Mouse (Mus musculus) small intestine, adult 2 months (tissue): ENCODE measurements around the gene Slc6a9. TPM values are rescaled to one million over a fixed set of nuclear protein-coding genes. Genes with fewer than 3 reads are reported as not detected.
A peak's percentile ranks its signal among the peaks of the same experiment; 100 is the strongest.

ENCODE experiments used
- H3K27ac ChIP-seq: fragments of 200-500 bp; 2 replicates; pipeline ENCODE4 v1.5.1; 2012; ENCODE audit warnings: low read depth, low read length, control low read depth, inconsistent platforms; ENCODE audit not compliant: insufficient read depth
- H3K27me3 ChIP-seq: fragments of 200-500 bp; 2 replicates; pipeline ENCODE4 v1.6.1; 2012; ENCODE audit warnings: mild to moderate bottlenecking, moderate library complexity, low read length, inconsistent platforms; ENCODE audit not compliant: control insufficient read depth, insufficient read depth
- H3K36me3 ChIP-seq: fragments of 200-500 bp; 2 replicates; pipeline ENCODE4 v1.6.1; 2012; ENCODE audit warnings: mild to moderate bottlenecking, low read length, control low read depth, inconsistent platforms; ENCODE audit not compliant: control insufficient read depth, insufficient read depth
- H3K4me1 ChIP-seq: fragments of 200-500 bp; 2 replicates; pipeline ENCODE4 v1.6.1; 2012; ENCODE audit warnings: low read length, inconsistent platforms, mixed read lengths; ENCODE audit not compliant: control insufficient read depth, insufficient read depth, insufficient read length
- H3K4me3 ChIP-seq: fragments of 200-500 bp; 2 replicates; pipeline ENCODE4 v1.5.1; 2012; ENCODE audit warnings: low read depth, mild to moderate bottlenecking, control low read depth, inconsistent platforms, low read length, moderate library complexity
- CTCF ChIP-seq: fragments of 200-500 bp; IDR thresholded peaks from 2 replicates; pipeline ENCODE4 v1.5.1; 2012; ENCODE audit warnings: low read depth, mild to moderate bottlenecking, control low read depth, inconsistent platforms, low read length, moderate library complexity, mixed read lengths; ENCODE audit not compliant: insufficient replicate concordance, insufficient read length; ENCODE audit errors: extremely low read depth
- POLR2A ChIP-seq: fragments of 200-500 bp; IDR thresholded peaks from 2 replicates; pipeline ENCODE4 v1.6.1; 2012; ENCODE audit warnings: low read depth, mild to moderate bottlenecking, control low read depth, inconsistent platforms, low read length, moderate library complexity
- WGBS: fragments of 180-500 bp; shearing (Covaris S2); methylation state at CpG from one replicate; pipeline ENCODE4 v1.1.7; 2018; 5-methylcytosine and 5-hydroxymethylcytosine counted together
- polyA plus RNA-seq: library from polyadenylated mRNA; depleted of rRNA; stranded (reverse); fragments of >200 nt; gene quantifications from 2 replicates; pipeline ENCODE4 v1.2.3, GENCODE M21; 2012

Gene Slc6a9
- polyA plus RNA-seq, 1 experiment: 42.8 TPM

- H3K4me1 ChIP-seq: 0 out of 2 replicates have a peak, but pooled peaks cover 2% of the 10 kb centered on the region
- H3K27ac ChIP-seq: no peak overlapping the region
- TF ChIP-seq POLR2A (no peak), CTCF (no peak)
- no peak overlapping the region for H3K4me3 ChIP-seq
- no peaks in the 10 kb centered on the region for H3K36me3 ChIP-seq
- H3K27me3 ChIP-seq: no peaks in the 10 kb centered on the region
- 90% methylated on average over 17 of the region's 17 CpGs for WGBS
Observed at GRCm38 (mm10) chr4:117849063-117849462, 14.8 kb downstream of the Slc6a9 start.

DNA sequence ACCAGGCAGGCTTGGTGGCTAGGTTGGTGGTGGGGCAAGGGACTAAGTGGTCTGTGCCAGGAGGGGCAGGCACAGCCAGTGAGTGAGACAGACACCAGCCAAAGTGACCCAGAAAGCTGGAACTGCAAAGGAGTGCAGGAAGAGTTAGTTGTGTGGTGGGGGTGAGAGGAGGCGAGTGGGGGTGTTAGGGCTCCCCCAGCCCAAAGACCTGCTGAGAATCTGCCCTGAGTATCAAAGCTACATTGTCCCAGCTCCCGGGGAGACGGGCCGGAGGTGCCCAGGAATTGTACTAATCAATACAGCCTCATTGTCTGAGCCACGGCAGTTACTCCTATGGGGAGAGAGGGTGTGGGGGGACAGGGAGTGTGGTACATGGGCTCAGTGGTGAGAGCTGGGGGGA, 15.2 kb downstream of the Slc6a9 start:
- whole genome bisulfite sequencing: 93% methylated on average over 5 of the region's 5 CpGs
- H3K4me1 ChIP-seq: 0 out of 2 replicates have a peak, but pooled peaks cover 2% of the 10 kb centered on the region

GRCm38 (mm10) chr4:117850176-117850575, 15.9 kb downstream of the Slc6a9 start:
- no peaks in the 10 kb centered on the region for H3K36me3 ChIP-seq
- WGBS: 87% methylated on average over 7 of the region's 7 CpGs
- H3K27ac ChIP-seq: no peak overlapping the region
- no peaks in the 10 kb centered on the region for H3K27me3 ChIP-seq
- TF ChIP-seq POLR2A (no peak), CTCF (no peak)
- no peak overlapping the region for H3K4me3 ChIP-seq
- H3K4me1 ChIP-seq: 0 out of 2 replicates have a peak, but pooled peaks cover 2% of the 10 kb centered on the region

More for the DNA sequence above, 15.2 kb downstream of the Slc6a9 start:
- Histone ChIP-seq H3K4me3 (no peak overlapping the region), H3K36me3 (no peaks in the 10 kb centered on the region), H3K27me3 (no peaks in the 10 kb centered on the region), H3K27ac (no peak overlapping the region)
- TF ChIP-seq CTCF (no peak), POLR2A (no peak)

- TF ChIP-seq CTCF: no peak
- Histone ChIP-seq H3K4me3 (no peak overlapping the region), H3K27ac (no peak overlapping the region), H3K36me3 (no peaks in the 10 kb centered on the region), H3K27me3 (no peaks in the 10 kb centered on the region), H3K4me1 (0 out of 2 replicates have a peak, but pooled peaks cover 2% of the 10 kb centered on the region)
- WGBS: 86% methylated on average over 7 of the region's 7 CpGs
Observed at GRCm38 (mm10) chr4:117850871-117851270, 16.6 kb downstream of the Slc6a9 start.

GRCm38 (mm10) chr4:117852152-117852868, 18.0 kb downstream of the Slc6a9 start:
- 69% methylated on average over 10 of the region's 10 CpGs for WGBS
- no peak overlapping the region for H3K4me3 ChIP-seq
- TF ChIP-seq CTCF: no peak
- TF ChIP-seq POLR2A: no peak
- H3K27me3 ChIP-seq: no peaks in the 10 kb centered on the region
- no peaks in the 10 kb centered on the region; the same call in 1 of the 2 replicates for H3K36me3 ChIP-seq
- no peak overlapping the region for H3K27ac ChIP-seq
- 0 out of 2 replicates have a peak, but pooled peaks cover 2% of the 10 kb centered on the region for H3K4me1 ChIP-seq

- Histone ChIP-seq H3K36me3 (no peaks in the 10 kb centered on the region; the same call in 1 of the 2 replicates), H3K4me3 (no peak overlapping the region), H3K4me1 (peaks cover 11% of the 10 kb centered on the region), H3K27me3 (no peaks in the 10 kb centered on the region), H3K27ac (no peak overlapping the region)
- 91% methylated on average over 9 of the region's 9 CpGs for WGBS
- TF ChIP-seq CTCF (no peak), POLR2A (no peak)
Observed at GRCm38 (mm10) chr4:117855146-117855545, 20.8 kb downstream of the Slc6a9 start.

- no peak for TF ChIP-seq POLR2A
- TF ChIP-seq CTCF: peak; percentile 64; the same call in 1 of the 2 replicates
- peaks cover 10% of the 10 kb centered on the region for H3K4me1 ChIP-seq
- WGBS: 52% methylated on average over 3 of the region's 3 CpGs
- no peak overlapping the region for H3K4me3 ChIP-seq
- no peak overlapping the region for H3K27ac ChIP-seq
- no peaks in the 10 kb centered on the region for H3K27me3 ChIP-seq
- no peaks in the 10 kb centered on the region; the same call in 1 of the 2 replicates for H3K36me3 ChIP-seq
Observed at GRCm38 (mm10) chr4:117858794-117859193, 24.5 kb downstream of the Slc6a9 start.
